Mouse (Mus musculus) erythroblast, embryonic 14.5 days (primary cell): ENCODE measurements around the gene Ylpm1. TPM values are rescaled to one million over a fixed set of nuclear protein-coding genes. Genes with fewer than 3 reads are reported as not detected.

Source experiments
- H3K27me3 ChIP-seq: 2 replicates; pipeline ENCODE4 v1.6.1; 2012; ENCODE audit warnings: inconsistent platforms; ENCODE audit not compliant: control insufficient read depth
- H3K36me3 ChIP-seq: 2 replicates; pipeline ENCODE4 v1.6.1; 2012; ENCODE audit warnings: mild to moderate bottlenecking, inconsistent platforms; ENCODE audit not compliant: control insufficient read depth
- H3K4me1 ChIP-seq: 2 replicates; pipeline ENCODE4 v1.6.1; 2012; ENCODE audit warnings: inconsistent platforms; ENCODE audit not compliant: control insufficient read depth
- H3K4me3 ChIP-seq: replicated peaks from 2 replicates; pipeline ENCODE3; 2012; ENCODE audit warnings: moderate library complexity, mild to moderate bottlenecking, inconsistent platforms
- H3K9me3 ChIP-seq: 2 replicates; pipeline ENCODE4 v1.6.1; 2012; ENCODE audit warnings: low read length, inconsistent platforms, mixed read lengths; ENCODE audit not compliant: control insufficient read depth
- GATA1 ChIP-seq: IDR thresholded peaks from 2 replicates; pipeline ENCODE4 v1.6.1; 2012; ENCODE audit warnings: low read length, inconsistent platforms, mixed read lengths
- TAL1 ChIP-seq: IDR thresholded peaks from 3 replicates; pipeline ENCODE4 v1.6.1; 2012; ENCODE audit warnings: low read length, inconsistent platforms, mixed read lengths
- polyA plus RNA-seq: library from polyadenylated mRNA; stranded (reverse); fragments of >175 nt; gene quantifications from 2 replicates; pipeline ENCODE4 v1.2.3, GENCODE M21; 2012

Gene Ylpm1
- polyA plus RNA-seq, 1 experiment, result 1.1 TPM

GRCm38 (mm10) chr12:85101001-85101400 lies 104.9 kb downstream of the Ylpm1 start:
- no peak for TF ChIP-seq TAL1
- no peak for TF ChIP-seq GATA1
- H3K4me1 ChIP-seq, result peaks cover 2% of the 10 kb centered on the region
- H3K9me3 ChIP-seq, result no peaks in the 10 kb centered on the region
- H3K36me3 ChIP-seq, result peaks cover 7% of the 10 kb centered on the region
- H3K27me3 ChIP-seq, result no peaks in the 10 kb centered on the region
- no peak overlapping the region for H3K4me3 ChIP-seq

GRCm38 (mm10) chr12:85101521-85102106 lies 105.5 kb downstream of the Ylpm1 start:
- TF ChIP-seq GATA1 (no peak), TAL1 (no peak)
- Histone ChIP-seq H3K27me3 (no peaks in the 10 kb centered on the region), H3K4me3 (no peak overlapping the region), H3K9me3 (no peaks in the 10 kb centered on the region), H3K4me1 (peaks cover 7% of the 10 kb centered on the region), H3K36me3 (peaks cover 9% of the 10 kb centered on the region)

GRCm38 (mm10) chr12:85103096-85103495 lies 107.0 kb downstream of the Ylpm1 start:
- Histone ChIP-seq H3K9me3 (no peaks in the 10 kb centered on the region), H3K36me3 (peaks cover 9% of the 10 kb centered on the region)
- no peak for TF ChIP-seq TAL1
- TF ChIP-seq GATA1, result no peak

GRCm38 (mm10) chr12:85104789-85105188 lies 108.7 kb downstream of the Ylpm1 start:
- peaks cover 9% of the 10 kb centered on the region for H3K36me3 ChIP-seq
- no peaks in the 10 kb centered on the region for H3K9me3 ChIP-seq
- peaks cover 15% of the 10 kb centered on the region for H3K4me1 ChIP-seq
- no peaks in the 10 kb centered on the region for H3K27me3 ChIP-seq
- TF ChIP-seq TAL1 (no peak), GATA1 (no peak)
- no peak overlapping the region for H3K4me3 ChIP-seq

More at GRCm38 (mm10) chr12:85103096-85103495, 107.0 kb downstream of the Ylpm1 start:
- Histone ChIP-seq H3K4me1 (peaks cover 6% of the 10 kb centered on the region), H3K27me3 (no peaks in the 10 kb centered on the region), H3K4me3 (no peak overlapping the region)

GRCm38 (mm10) chr12:85106292-85106691 lies 110.2 kb downstream of the Ylpm1 start:
- H3K27me3 ChIP-seq, result no peaks in the 10 kb centered on the region
- no peak for TF ChIP-seq TAL1
- no peak for TF ChIP-seq GATA1
- peaks cover 21% of the 10 kb centered on the region for H3K4me1 ChIP-seq
- H3K9me3 ChIP-seq, result no peaks in the 10 kb centered on the region
- H3K36me3 ChIP-seq, result peaks cover 9% of the 10 kb centered on the region
- no peak overlapping the region for H3K4me3 ChIP-seq

- Histone ChIP-seq H3K9me3 (no peaks in the 10 kb centered on the region), H3K27me3 (no peaks in the 10 kb centered on the region), H3K36me3 (peaks cover 23% of the 10 kb centered on the region), H3K4me1 (peaks cover 45% of the 10 kb centered on the region), H3K4me3 (no peak overlapping the region)
- TF ChIP-seq TAL1 (no peak), GATA1 (no peak)
These were observed 112.5 kb downstream of the Ylpm1 start for GRCm38 (mm10) chr12:85108643-85109042.

GRCm38 (mm10) chr12:85109426-85109825 lies 113.3 kb downstream of the Ylpm1 start:
- H3K4me3 ChIP-seq, result peak overlapping the region; percentile 92
- peaks cover 50% of the 10 kb centered on the region for H3K4me1 ChIP-seq

GRCm38 (mm10) chr12:85110011-85110697 lies 114.0 kb downstream of the Ylpm1 start:
- Histone ChIP-seq H3K36me3 (peaks cover 32% of the 10 kb centered on the region), H3K4me1 (peaks cover 56% of the 10 kb centered on the region), H3K9me3 (no peaks in the 10 kb centered on the region), H3K4me3 (peak overlapping the region; percentile 92), H3K27me3 (no peaks in the 10 kb centered on the region)
- TF ChIP-seq GATA1 (no peak; the same call in 1 of the 2 replicates), TAL1 (no peak)

More at GRCm38 (mm10) chr12:85109426-85109825, 113.3 kb downstream of the Ylpm1 start:
- TF ChIP-seq GATA1 (no peak), TAL1 (no peak)
- no peaks in the 10 kb centered on the region for H3K9me3 ChIP-seq
- no peaks in the 10 kb centered on the region for H3K27me3 ChIP-seq
- peaks cover 25% of the 10 kb centered on the region for H3K36me3 ChIP-seq

GRCm38 (mm10) chr12:85110698-85111592 lies 114.8 kb downstream of the Ylpm1 start, which contains the start of the genes Prox2 and Dlst:
Gene Prox2, minus strand, starts transcription at chr12:85110759.
Gene Dlst, plus strand, starts transcription at chr12:85110833.
- Histone ChIP-seq H3K9me3 (no peaks in the 10 kb centered on the region), H3K4me3 (peak within 1 kb of the TSS; percentile 92), H3K27me3 (no peaks in the 10 kb centered on the region), H3K4me1 (peaks cover 60% of the 10 kb centered on the region), H3K36me3 (peaks cover 37% of the 10 kb centered on the region)
- TF ChIP-seq TAL1, result no peak
- no peak for TF ChIP-seq GATA1
